In the genomic region with DNA sequence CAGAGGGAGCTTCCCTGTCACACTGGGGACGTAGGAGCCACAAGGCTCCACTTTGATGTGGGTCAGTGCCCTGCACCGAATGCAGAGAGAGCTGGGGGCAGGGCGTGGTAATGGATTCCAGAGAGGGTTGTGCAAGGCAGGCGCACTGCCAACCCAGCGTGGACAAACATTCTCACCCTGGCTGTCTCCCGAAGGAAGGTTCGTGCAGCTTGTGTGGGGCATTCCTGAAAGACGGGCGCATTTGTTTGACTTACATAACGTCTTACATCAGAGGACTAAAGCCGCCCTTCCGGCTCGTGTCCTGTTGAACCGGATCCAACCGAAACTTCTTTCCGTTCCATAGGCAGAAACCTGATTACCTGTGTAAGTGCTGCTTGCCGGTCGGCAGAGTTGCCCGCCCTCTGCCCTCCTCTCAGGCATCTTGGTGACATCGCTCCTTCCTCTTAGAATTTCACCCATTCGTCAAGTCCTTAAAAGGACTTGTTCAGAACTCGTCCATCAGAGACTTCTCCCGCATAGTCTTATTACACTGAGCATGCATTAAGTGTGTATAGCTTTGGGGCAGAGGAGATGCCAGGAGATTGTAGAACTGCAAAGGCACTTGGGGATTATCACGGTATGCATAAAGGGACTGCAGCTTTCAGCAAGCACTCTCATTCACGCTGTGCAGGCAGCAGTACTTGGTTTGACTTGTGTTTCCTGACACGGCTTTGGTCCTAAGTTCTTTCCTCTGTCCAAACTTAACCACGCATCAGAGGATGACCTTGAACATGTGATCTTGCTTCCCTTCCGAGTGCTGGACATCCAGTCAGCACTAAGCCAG, we compare ENCODE assay signal across 8 mouse cellular contexts. TPM values are rescaled to one million over a fixed set of nuclear protein-coding genes. Genes with fewer than 3 reads are reported as not detected.
DNase-seq lines count a peak whose midpoint lies in the region; ATAC-seq and TF ChIP-seq lines count a peak whose summit lies in the region.

No protein-coding gene starts in this region.

- no peak overlapping the region for H3K27ac ChIP-seq in hindbrain, embryonic 14.5 days
- H3K27ac ChIP-seq in lung, embryonic 14.5 days (ENCODE audit: low read depth), result peak overlapping the region; percentile 76

- H3K9ac ChIP-seq in hindbrain, embryonic 14.5 days, result peak overlapping the region; percentile 47; the same call in 1 of the 2 replicates
- peak overlapping the region; percentile 11; the same call in 1 of the 2 replicates for H3K9ac ChIP-seq in lung, embryonic 14.5 days

- H3K4me2 ChIP-seq in hindbrain, embryonic 14.5 days (replicated peaks), result peak overlapping the region; percentile 50
- peak overlapping the region; percentile 62 for H3K4me2 ChIP-seq in lung, embryonic 14.5 days

- H3K36me3 ChIP-seq in hindbrain, embryonic 14.5 days (replicated peaks; ENCODE audit: control insufficient read depth, insufficient read depth), result no peaks in the 10 kb centered on the region
- no peaks in the 10 kb centered on the region for H3K36me3 ChIP-seq in lung, embryonic 14.5 days (ENCODE audit: insufficient read depth)

- WGBS in hindbrain, embryonic 14.5 days, result 29% methylated on average over 28 of the region's 28 CpGs
- WGBS in lung, embryonic 14.5 days, result 17% methylated on average over 28 of the region's 28 CpGs

- peak overlapping the region; percentile 22 for H3K4me3 ChIP-seq in hindbrain, embryonic 14.5 days (replicated peaks; ENCODE audit: low read length)
- H3K4me3 ChIP-seq in lung, embryonic 14.5 days (ENCODE audit: low read depth, low read length), result peak overlapping the region; percentile 25

- TF ChIP-seq CTCF in lung, embryonic 14.5 days (IDR thresholded peaks at IDR 0.05; ENCODE audit: low read depth), result 0 out of 2 replicates have a peak, but pooled peaks have one; percentile 13

- peak; percentile 46; the same call in 1 of the 2 replicates for ATAC-seq in hindbrain, embryonic 14.5 days (ENCODE audit: low FRiP score)
- ATAC-seq in lung, embryonic 14.5 days (ENCODE audit: insufficient read depth), result peak; percentile 79

- 0 out of 2 replicates have a peak, but pooled peaks cover 10% of the 10 kb centered on the region for H3K27me3 ChIP-seq in hindbrain, embryonic 14.5 days (ENCODE audit: control insufficient read depth, insufficient read depth, low read length)
- H3K27me3 ChIP-seq in lung, embryonic 14.5 days (ENCODE audit: insufficient read depth, low read length), result no peaks in the 10 kb centered on the region

- H3K4me1 ChIP-seq in hindbrain, embryonic 14.5 days (replicated peaks; ENCODE audit: control insufficient read depth, insufficient read depth, low read length), result peaks cover 5% of the 10 kb centered on the region; the same call in 1 of the 2 replicates
- peaks cover 11% of the 10 kb centered on the region for H3K4me1 ChIP-seq in lung, embryonic 14.5 days (ENCODE audit: insufficient read depth)

- DNase-seq in NIH3T3 (ENCODE audit: low read depth), result peak; percentile 54
- peak; percentile 72 to 74 for DNase-seq in cerebellum, postnatal 25 days
- DNase-seq in gastrocnemius, adult 18-20 months (ENCODE audit: low spot score), result peak; percentile 52
- no peak for DNase-seq in hindbrain, embryonic 14.5 days (ENCODE audit: low spot score)
- peak; percentile 30 to 38 for DNase-seq in layer of hippocampus, postnatal 10 days (ENCODE audit: low spot score in 2 of 2)
- peak; percentile 88 for DNase-seq in lung, embryonic 14.5 days
- peak; percentile 29 for DNase-seq in ovary, postnatal 10 days (ENCODE audit: low spot score)
- peak; percentile 56 to 70 for DNase-seq in urinary bladder, adult 18-20 months (ENCODE audit: low spot score in 2 of 2)

- no peaks in the 10 kb centered on the region for H3K9me3 ChIP-seq in hindbrain, embryonic 14.5 days (ENCODE audit: control insufficient read depth, low read length)
- H3K9me3 ChIP-seq in lung, embryonic 14.5 days (ENCODE audit: low read depth, low read length), result no peaks in the 10 kb centered on the region

RNA-seq across cellular contexts. Expression of gene Gm5148, which starts 36.9 kb away (rescaled TPM):
- total RNA-seq in gastrocnemius, adult 18-20 months (2021), result under 1 TPM in 1 of 2 experiments, not detected in 1; 0.24 TPM
- polyA plus RNA-seq in hindbrain, embryonic 14.5 days (2014; fragmentation: Nextera tagmentation; extraction: Ambion mirVana), result 13.3 and 17.0 TPM in 2 replicates
- 1 to 10 TPM; 2.1 to 2.5 TPM for total RNA-seq in layer of hippocampus, postnatal 10 days (2021)
- 6.6 and 6.7 TPM in 2 replicates for polyA plus RNA-seq in lung, embryonic 14.5 days (2014; fragmentation: Nextera tagmentation; extraction: Ambion mirVana)

RNA-seq across cellular contexts. Expression of gene Spry1, which starts 47.6 kb away (rescaled TPM):
- 10 to 100 TPM; 15.5 to 21.9 TPM for total RNA-seq in gastrocnemius, adult 18-20 months (2021)
- 5.8 and 6.7 TPM in 2 replicates for polyA plus RNA-seq in hindbrain, embryonic 14.5 days (2014; fragmentation: Nextera tagmentation; extraction: Ambion mirVana)
- total RNA-seq in layer of hippocampus, postnatal 10 days (2021), result 10 to 100 TPM; 17.1 to 18.2 TPM
- polyA plus RNA-seq in lung, embryonic 14.5 days (2014; fragmentation: Nextera tagmentation; extraction: Ambion mirVana), result 15.6 and 17.8 TPM in 2 replicates
